Mouse (Mus musculus): Measurements from ENCODE around the gene Bach2. TPM values are rescaled to one million over a fixed set of nuclear protein-coding genes. Genes with fewer than 3 reads are reported as not detected.

Gene Bach2
- total RNA-seq, 2 experiments from 2014 or later: 20.8 to 25.8 TPM

DNA sequence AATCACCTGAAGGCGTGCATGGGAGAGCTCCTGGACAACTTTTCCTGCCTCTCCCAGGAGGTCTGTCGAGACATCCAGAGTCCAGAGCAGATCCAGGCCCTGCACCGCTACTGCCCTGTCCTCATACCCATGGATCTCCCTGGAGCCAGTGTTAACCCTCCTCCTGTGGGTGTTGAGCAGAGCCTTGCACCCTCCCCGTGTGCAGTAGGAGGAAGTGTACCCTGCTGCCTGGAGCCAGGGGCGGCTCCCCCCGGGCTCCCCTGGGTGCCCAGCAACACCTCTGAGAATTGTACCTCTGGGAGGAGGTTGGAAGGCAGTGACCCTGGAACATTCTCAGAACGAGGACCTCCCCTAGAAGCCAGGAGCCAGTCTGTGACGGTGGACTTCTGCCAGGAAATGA is 341.2 kb downstream of the Bach2 start:
- TF ChIP-seq CTCF (IDR thresholded peaks at IDR 0.05): no peak
- intact Hi-C loops (cut with DNase I): no loop called here
- no peak overlapping the region for H3K4me3 ChIP-seq
- H3K27ac ChIP-seq: no peak overlapping the region
- DNase-seq (ENCODE audit: extremely low spot score in 1 of 2, low spot score in 2 of 2): no peak

DNA sequence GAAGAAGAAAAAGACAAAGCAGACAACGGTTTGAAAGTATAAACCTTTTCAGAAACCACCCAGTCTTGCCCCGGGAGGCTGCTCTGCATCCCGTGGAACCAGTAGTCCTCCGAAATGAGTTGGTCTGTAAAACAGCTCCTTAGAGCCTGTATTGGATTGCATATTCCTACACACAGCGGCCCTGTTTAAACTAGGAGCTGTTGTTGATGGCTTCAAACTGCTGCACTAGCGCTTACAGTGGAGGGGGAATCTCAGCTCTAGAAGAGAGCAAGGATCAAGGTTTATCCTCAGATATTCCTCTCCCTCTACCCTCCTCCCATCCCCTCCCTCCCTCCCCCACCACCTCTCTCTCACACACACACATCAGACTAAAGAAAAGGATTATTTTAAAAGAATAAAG is 345.6 kb downstream of the Bach2 start:
- TF ChIP-seq CTCF (IDR thresholded peaks at IDR 0.05): no peak
- Histone ChIP-seq H3K27ac (no peak overlapping the region), H3K4me3 (no peak overlapping the region)
- intact Hi-C loops (cut with DNase I): no loop called here
- no peak for DNase-seq (ENCODE audit: extremely low spot score in 1 of 2, low spot score in 2 of 2)

DNA sequence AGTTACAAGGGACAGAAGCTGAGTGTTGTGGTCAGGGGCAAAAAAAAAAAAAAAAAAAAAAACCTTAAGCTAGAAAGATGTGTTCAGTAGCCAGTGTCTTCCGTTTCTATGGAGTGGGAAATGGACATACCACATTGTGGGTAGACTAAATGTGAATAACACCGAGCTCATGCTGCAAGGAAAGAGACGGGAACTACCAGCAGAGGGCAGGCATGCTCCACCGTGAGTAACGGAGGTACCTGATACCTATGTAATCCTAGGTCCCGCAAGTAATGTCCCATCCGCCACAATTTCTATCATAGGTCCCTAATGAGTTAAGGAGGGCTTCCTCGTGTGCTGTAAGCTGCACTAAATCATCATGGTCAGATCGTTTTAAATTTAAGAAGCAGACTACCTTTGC is 348.0 kb downstream of the Bach2 start:
- Histone ChIP-seq H3K27ac (no peak overlapping the region), H3K4me3 (no peak overlapping the region)
- no peak for DNase-seq (ENCODE audit: extremely low spot score in 1 of 2, low spot score in 2 of 2)
- intact Hi-C loops (cut with DNase I): no loop called here
- peak; percentile 56 for TF ChIP-seq CTCF (IDR thresholded peaks at IDR 0.05)

DNA sequence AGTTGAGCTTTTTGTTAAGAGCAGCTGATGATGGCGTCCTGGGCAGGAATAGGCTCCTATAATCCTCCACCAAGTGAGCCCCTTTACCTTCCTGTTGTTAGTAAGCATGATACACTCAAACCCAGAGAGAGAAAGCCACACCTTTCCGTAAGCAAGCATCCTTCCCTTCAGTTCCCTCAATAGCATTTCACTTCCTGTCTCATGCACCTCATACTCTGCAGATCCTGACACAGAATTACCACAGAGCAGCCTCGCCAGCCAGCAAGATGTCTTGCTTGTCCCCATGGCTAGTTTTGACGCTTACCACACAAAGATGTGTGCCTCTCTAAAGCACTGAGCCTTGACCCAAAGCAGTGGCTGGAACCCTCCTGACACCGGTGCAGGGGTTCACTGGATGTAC is 348.9 kb downstream of the Bach2 start:
- no peak overlapping the region for H3K27ac ChIP-seq
- DNase-seq (ENCODE audit: extremely low spot score in 1 of 2, low spot score in 2 of 2): no peak
- intact Hi-C loops (cut with DNase I): no loop called here
- H3K4me3 ChIP-seq: no peak overlapping the region
- no peak for TF ChIP-seq CTCF (IDR thresholded peaks at IDR 0.05)

DNA sequence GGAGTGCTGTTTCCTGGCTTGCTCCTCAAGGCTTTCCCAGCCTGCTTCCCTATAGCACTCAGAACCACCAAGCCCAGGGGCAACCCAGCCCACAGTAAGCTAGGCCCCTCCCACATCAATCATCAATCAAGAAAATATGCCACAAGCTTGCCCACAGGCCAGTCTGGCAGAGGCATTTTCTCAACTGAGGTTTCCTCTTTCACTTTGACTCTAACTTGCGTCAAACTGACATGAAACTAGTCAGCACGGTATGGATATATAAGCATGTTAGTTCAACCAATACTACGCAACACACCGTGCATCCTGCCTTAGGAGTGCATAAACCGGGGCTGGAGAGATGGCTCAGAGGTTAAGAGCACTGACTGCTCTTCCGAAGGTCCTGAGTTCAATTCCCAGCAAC is 349.6 kb downstream of the Bach2 start:
- intact Hi-C loops (cut with DNase I): no loop called here
- TF ChIP-seq CTCF (IDR thresholded peaks at IDR 0.05): no peak
- H3K4me3 ChIP-seq: no peak overlapping the region

DNA sequence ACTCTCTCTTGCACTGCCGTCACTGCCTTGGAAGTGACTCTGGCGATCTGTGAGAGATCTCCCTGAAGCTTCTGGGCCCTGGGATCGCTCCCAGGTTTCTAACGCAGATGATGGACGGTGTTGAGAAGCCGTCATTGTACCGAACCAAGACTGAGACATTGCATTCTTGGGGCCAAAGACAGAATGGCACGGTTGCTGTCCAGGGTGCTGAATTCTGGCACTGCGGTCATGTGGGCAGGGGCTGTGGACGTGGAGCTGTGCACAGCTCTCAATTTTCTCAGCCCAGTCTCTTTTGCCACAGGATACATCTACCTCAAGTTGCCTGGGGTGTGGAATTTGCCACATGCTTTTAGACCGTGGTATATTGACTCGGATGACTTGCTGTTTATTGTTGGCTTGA is 362.5 kb downstream of the Bach2 start:
- no peak for DNase-seq (ENCODE audit: extremely low spot score in 1 of 2, low spot score in 2 of 2)
- intact Hi-C loops (cut with DNase I): no loop called here
- no peak for TF ChIP-seq CTCF (IDR thresholded peaks at IDR 0.05)
- H3K27ac ChIP-seq: no peak overlapping the region
- no peak overlapping the region for H3K4me3 ChIP-seq

More for the DNA sequence above, 349.6 kb downstream of the Bach2 start:
- no peak overlapping the region for H3K27ac ChIP-seq
- no peak for DNase-seq (ENCODE audit: extremely low spot score in 1 of 2, low spot score in 2 of 2)

DNA sequence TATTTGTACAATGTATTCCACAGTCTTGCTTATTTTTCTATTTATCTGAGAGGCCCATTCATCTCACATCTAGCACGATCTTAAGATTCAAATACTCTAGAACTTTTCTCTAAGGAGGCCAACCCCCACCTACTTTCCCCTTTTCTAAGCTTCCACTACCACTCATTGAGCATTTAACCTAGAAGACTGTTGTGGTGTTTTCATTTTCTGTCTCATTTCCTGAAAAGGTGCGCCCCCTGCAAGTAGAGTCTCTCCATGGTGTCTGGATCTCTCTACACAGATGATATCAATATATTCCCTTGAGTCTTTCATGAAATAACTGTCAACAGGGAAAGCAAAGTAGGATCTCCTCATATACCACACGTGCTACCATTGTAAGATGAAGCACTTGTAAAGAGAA is 364.1 kb downstream of the Bach2 start, which contains the start of gene Gja10:
Gene Gja10, minus strand, starts transcription at position 101 of the 400 bp plus-strand sequence.
- intact Hi-C loops (cut with DNase I): no loop called here
- Histone ChIP-seq H3K27ac (no peak within 1 kb of the TSS), H3K4me3 (no peak within 1 kb of the TSS)
- DNase-seq (ENCODE audit: extremely low spot score in 1 of 2, low spot score in 2 of 2): no peak
- TF ChIP-seq CTCF (IDR thresholded peaks at IDR 0.05): no peak

DNA sequence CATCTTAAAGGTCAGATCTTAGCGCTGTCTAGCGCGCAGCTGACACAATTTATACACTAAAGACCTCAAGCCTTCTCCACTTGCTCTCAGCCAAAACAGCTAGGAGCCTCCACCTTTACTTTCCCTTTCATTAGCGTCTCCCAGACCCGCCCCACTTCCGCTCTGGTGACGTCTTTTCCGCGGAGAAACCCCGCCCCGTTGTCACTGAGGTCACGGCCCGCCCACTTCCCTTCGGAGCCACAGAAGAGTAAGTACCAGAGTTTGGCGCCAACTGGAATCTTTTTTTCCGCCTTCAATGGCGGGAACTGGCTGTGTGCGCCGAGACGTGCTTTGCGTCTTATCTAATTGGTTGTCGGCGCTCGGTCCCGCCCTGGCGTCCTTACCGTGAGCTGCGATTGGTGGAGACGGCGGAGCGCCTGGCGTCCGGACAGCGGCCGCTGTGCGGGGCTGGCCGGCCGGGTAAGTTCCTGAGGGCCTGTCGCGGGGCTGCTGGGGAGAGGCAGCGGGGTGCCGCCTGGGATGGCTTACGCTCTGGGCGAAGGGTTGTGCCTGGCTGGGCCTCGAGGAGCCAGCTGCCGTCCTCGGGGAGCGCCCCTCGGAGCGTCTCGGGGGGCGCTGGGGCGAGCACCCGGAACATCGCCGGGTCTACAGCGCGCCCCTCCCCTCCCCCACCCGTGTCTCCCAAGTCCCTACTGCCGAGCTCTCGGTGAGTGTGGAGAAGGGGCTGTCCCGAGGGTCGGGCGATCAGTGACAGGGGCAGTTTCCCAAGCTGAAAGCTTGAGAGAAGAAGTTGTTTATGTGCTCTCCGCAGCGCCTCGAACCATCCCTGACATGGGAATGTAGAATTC is 376.7 kb downstream of the Bach2 start, which contains the start of gene Casp8ap2:
Gene Casp8ap2, plus strand, starts transcription at position 418 of the 848 bp plus-strand sequence.
- intact Hi-C loops (cut with DNase I): no loop called here
- peak; percentile 96 to 99 for DNase-seq (ENCODE audit: extremely low spot score in 1 of 2, low spot score in 2 of 2)
- TF ChIP-seq CTCF (IDR thresholded peaks at IDR 0.05): no peak

DNA sequence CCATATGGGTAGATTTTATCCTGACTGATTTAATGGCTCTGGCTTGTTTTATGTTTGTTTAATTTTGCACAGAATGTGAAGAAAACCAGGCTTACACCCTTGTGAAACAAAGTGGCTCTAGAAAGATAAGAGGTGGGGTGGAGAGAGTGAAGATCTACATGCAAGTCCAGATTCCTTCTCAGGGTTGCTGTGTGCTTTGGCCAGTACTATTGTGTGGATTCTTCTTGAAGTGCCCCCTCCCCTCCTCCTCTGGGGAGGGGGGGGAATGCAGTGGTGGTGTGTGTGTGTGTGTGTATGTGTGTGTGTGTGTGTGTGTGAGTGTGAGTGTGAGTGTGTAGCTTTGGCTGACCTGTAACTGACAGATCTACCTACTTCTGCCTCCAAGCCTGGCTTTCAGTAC is 383.0 kb downstream of the Bach2 start:
- intact Hi-C loops (cut with DNase I): no loop called here
- DNase-seq (ENCODE audit: extremely low spot score in 1 of 2, low spot score in 2 of 2): no peak
- H3K27ac ChIP-seq: no peak overlapping the region
- TF ChIP-seq CTCF (IDR thresholded peaks at IDR 0.05): no peak
- no peak overlapping the region for H3K4me3 ChIP-seq

More for the DNA sequence above, 376.7 kb downstream of the Bach2 start, which contains the start of gene Casp8ap2:
- H3K4me3 ChIP-seq: peak within 1 kb of the TSS; percentile 95
- peak within 1 kb of the TSS; percentile 92 for H3K27ac ChIP-seq
